Mouse (Mus musculus) bone marrow, adult 2 months (tissue): ENCODE data around the gene Stt3a. TPM values are rescaled to one million over a fixed set of nuclear protein-coding genes. Genes with fewer than 3 reads are reported as not detected.

Experiments
- H3K27ac ChIP-seq: fragments of 200-500 bp; 2 replicates; pipeline ENCODE4 v1.5.1; 2012; ENCODE audit warnings: low read depth, mild to moderate bottlenecking, control low read depth, inconsistent platforms, low read length; ENCODE audit not compliant: control insufficient read depth, poor library complexity, insufficient read depth
- H3K4me1 ChIP-seq: fragments of 200-500 bp; 2 replicates; pipeline ENCODE4 v1.6.1; 2011; ENCODE audit warnings: low read length; ENCODE audit not compliant: control insufficient read depth, insufficient read depth
- H3K4me3 ChIP-seq: fragments of 200-500 bp; replicated peaks from 2 replicates; pipeline ENCODE3; 2011; ENCODE audit warnings: mild to moderate bottlenecking, low read depth, low read length, control low read depth; ENCODE audit not compliant: control insufficient read depth
- CTCF ChIP-seq: fragments of 200-500 bp; IDR thresholded peaks from 2 replicates; pipeline ENCODE4 v1.5.1; 2011; ENCODE audit warnings: low read length, control low read depth; ENCODE audit not compliant: control insufficient read depth, insufficient read depth
- POLR2A ChIP-seq: fragments of 200-500 bp; IDR thresholded peaks from 2 replicates; pipeline ENCODE4 v1.6.1; 2011; ENCODE audit warnings: low read depth, mild to moderate bottlenecking, control low read depth, low read length, borderline replicate concordance; ENCODE audit not compliant: control insufficient read depth
- WGBS: fragments of 180-500 bp; shearing (Covaris S2); methylation state at CpG from one replicate; pipeline ENCODE4 v1.1.7; 2018; 5-methylcytosine and 5-hydroxymethylcytosine counted together
- polyA plus RNA-seq: library from polyadenylated mRNA; stranded (reverse); fragments of >200 nt; gene quantifications from 2 replicates; pipeline ENCODE4 v1.2.4, GENCODE M21; 2011; ENCODE audit warnings: low replicate concordance; ENCODE audit not compliant: missing spikeins, insufficient read depth, insufficient read length

Stt3a gene
- 18.4 and 76.7 TPM in 2 replicates for polyA plus RNA-seq

- peak within 1 kb of the TSS; percentile 94 for H3K27ac ChIP-seq
- H3K4me3 ChIP-seq = peak within 1 kb of the TSS; percentile 91
- under 1% methylated on average over 60 of the region's 60 CpGs for WGBS
- TF ChIP-seq CTCF = no peak
- TF ChIP-seq POLR2A = peak; percentile 70; the same call in 1 of the 2 replicates
- H3K4me1 ChIP-seq = no peaks in the 10 kb centered on the region
Measured at GRCm38 (mm10) chr9:36767203-36768143, at the start of gene Stt3a. TSS of gene Stt3a (minus strand) at chr9:36767679.

- H3K27ac ChIP-seq = no peak overlapping the region
- TF ChIP-seq CTCF (no peak), POLR2A (no peak)
- WGBS = 50% methylated on average over 2 of the region's 3 CpGs
- no peaks in the 10 kb centered on the region for H3K4me1 ChIP-seq
- no peak overlapping the region for H3K4me3 ChIP-seq
Measured at GRCm38 (mm10) chr9:36814486-36814885, 47.0 kb upstream of the Stt3a start.

- Histone ChIP-seq H3K4me1 (no peaks in the 10 kb centered on the region), H3K4me3 (no peak overlapping the region), H3K27ac (no peak overlapping the region)
- TF ChIP-seq POLR2A (no peak), CTCF (no peak)
- WGBS = 79% methylated on average over 5 of the region's 5 CpGs
Measured at GRCm38 (mm10) chr9:36808126-36808785, 40.8 kb upstream of the Stt3a start.

- H3K4me3 ChIP-seq = no peak overlapping the region
- H3K4me1 ChIP-seq = no peaks in the 10 kb centered on the region
- WGBS = 97% methylated on average over 3 of the region's 3 CpGs
- TF ChIP-seq CTCF (no peak), POLR2A (no peak)
- no peak overlapping the region for H3K27ac ChIP-seq
Measured at GRCm38 (mm10) chr9:36805256-36805975, 37.9 kb upstream of the Stt3a start.

- no peak overlapping the region for H3K4me3 ChIP-seq
- TF ChIP-seq CTCF = no peak
- TF ChIP-seq POLR2A = no peak
- WGBS = 73% methylated on average over 3 of the region's 3 CpGs
Measured at GRCm38 (mm10) chr9:36803926-36804325, 36.4 kb upstream of the Stt3a start.

GRCm38 (mm10) chr9:36803386-36803785, 35.9 kb upstream of the Stt3a start:
- H3K4me3 ChIP-seq = no peak overlapping the region
- 77% methylated on average over 6 of the region's 6 CpGs for WGBS
- no peaks in the 10 kb centered on the region for H3K4me1 ChIP-seq
- no peak for TF ChIP-seq CTCF
- TF ChIP-seq POLR2A = no peak
- no peak overlapping the region for H3K27ac ChIP-seq

More at GRCm38 (mm10) chr9:36803926-36804325, 36.4 kb upstream of the Stt3a start:
- no peaks in the 10 kb centered on the region for H3K4me1 ChIP-seq
- H3K27ac ChIP-seq = no peak overlapping the region

GRCm38 (mm10) chr9:36802951-36803350, 35.5 kb upstream of the Stt3a start:
- Histone ChIP-seq H3K4me3 (no peak overlapping the region), H3K27ac (no peak overlapping the region), H3K4me1 (no peaks in the 10 kb centered on the region)
- WGBS = 85% methylated on average over 3 of the region's 3 CpGs
- TF ChIP-seq POLR2A (no peak), CTCF (no peak)

GRCm38 (mm10) chr9:36801961-36802360, 34.5 kb upstream of the Stt3a start:
- TF ChIP-seq CTCF (no peak), POLR2A (no peak)
- H3K4me1 ChIP-seq = no peaks in the 10 kb centered on the region
- 86% methylated on average over 2 of the region's 2 CpGs for WGBS
- H3K27ac ChIP-seq = no peak overlapping the region
- H3K4me3 ChIP-seq = no peak overlapping the region
